ENCODE assay signal across 9 mouse cellular contexts in genomic region chr10:81302288-81302687, GRCm38 (mm10). TPM values are rescaled to one million over a fixed set of nuclear protein-coding genes. Genes with fewer than 3 reads are reported as not detected.
A peak's percentile ranks its signal among the peaks of the same experiment; 100 is the strongest.
DNase-seq lines count a peak whose midpoint lies in the region; ATAC-seq and TF ChIP-seq lines count a peak whose summit lies in the region.
"Had no signal": no experiment of that assay in that cellular context is flagged by ENCODE, and none has a peak within 500 bp of the region (broad histone marks: within the 10 kb centered on the region; RNA-seq: fewer than 3 reads in every experiment).

No protein-coding gene starts in this region.

- peak overlapping the region; percentile 30 for H3K9ac ChIP-seq in heart, adult 2 months (ENCODE audit: low read depth, low read length)
- 0 out of 2 replicates have a peak overlapping the region, but pooled peaks have one; percentile 0 for H3K9ac ChIP-seq in hindbrain, embryonic 12.5 days

- no peak for TF ChIP-seq CTCF in heart, adult 2 months (IDR thresholded peaks at IDR 0.05)

- TF ChIP-seq POLR2A in heart, adult 2 months (IDR thresholded peaks at IDR 0.05; ENCODE audit: insufficient read depth, low read depth, low read length) = no peak
- TF ChIP-seq POLR2A in myocyte (IDR thresholded peaks at IDR 0.05; ENCODE audit: insufficient read length, low read depth) = no peak

- H3K4me2 ChIP-seq in hindbrain, embryonic 12.5 days (replicated peaks) = no peak overlapping the region
- H3K4me2 ChIP-seq in myocyte (ENCODE audit: low read depth) = peak overlapping the region; percentile 22

- H3K36me3 ChIP-seq in heart, adult 2 months (ENCODE audit: control insufficient read depth, insufficient read depth, low read length) = no peaks in the 10 kb centered on the region
- peaks cover 66% of the 10 kb centered on the region for H3K36me3 ChIP-seq in megakaryocyte, embryonic 14.5 days (replicated peaks; ENCODE audit: low read length)
- H3K36me3 ChIP-seq in hindbrain, embryonic 12.5 days = peaks cover 23% of the 10 kb centered on the region
- no peaks in the 10 kb centered on the region for H3K36me3 ChIP-seq in myocyte (ENCODE audit: control insufficient read depth, insufficient read depth)

- H3K4me3 ChIP-seq in heart, adult 2 months = peak overlapping the region; percentile 23
- H3K4me3 ChIP-seq in megakaryocyte, embryonic 14.5 days (replicated peaks) = peak overlapping the region; percentile 93
- no peak overlapping the region for H3K4me3 ChIP-seq in hindbrain, embryonic 12.5 days
- no peak overlapping the region for H3K4me3 ChIP-seq in myocyte

- ATAC-seq in megakaryocyte, adult 5-6 weeks (ENCODE audit: poor library complexity, severe bottlenecking) = no peak
- ATAC-seq in hindbrain, embryonic 12.5 days (ENCODE audit: low FRiP score) = no peak

- H3K27me3 ChIP-seq in heart, adult 2 months (ENCODE audit: control insufficient read depth, insufficient read depth, low read length) = no peaks in the 10 kb centered on the region
- no peaks in the 10 kb centered on the region for H3K27me3 ChIP-seq in megakaryocyte, embryonic 14.5 days (replicated peaks)
- H3K27me3 ChIP-seq in hindbrain, embryonic 12.5 days = no peaks in the 10 kb centered on the region
- no peaks in the 10 kb centered on the region for H3K27me3 ChIP-seq in myocyte (ENCODE audit: control insufficient read depth, insufficient read depth, insufficient read length)

- no peaks in the 10 kb centered on the region for H3K9me3 ChIP-seq in megakaryocyte, embryonic 14.5 days
- no peaks in the 10 kb centered on the region for H3K9me3 ChIP-seq in hindbrain, embryonic 12.5 days (replicated peaks)

- no peak for TF ChIP-seq EP300 in heart, adult 2 months (IDR thresholded peaks at IDR 0.05; ENCODE audit: insufficient read depth, low read depth, low read length)

- peak overlapping the region; percentile 60 for H3K27ac ChIP-seq in heart, adult 2 months
- H3K27ac ChIP-seq in hindbrain, embryonic 12.5 days = no peak overlapping the region

- WGBS in heart, adult 2 months = 34% methylated on average over 4 of the region's 4 CpGs
- 59% methylated on average over 4 of the region's 4 CpGs for WGBS in hindbrain, embryonic 12.5 days

- no peak for DNase-seq in heart, adult 2 months
- no peak for DNase-seq in heart, postnatal 10 days
- no peak for DNase-seq in layer of hippocampus, adult 11-12 months (ENCODE audit: low spot score)
- no peak for DNase-seq in left cerebral cortex, adult 8-10 months (ENCODE audit: low spot score in 2 of 2)
- DNase-seq: adrenal gland, adult 8-10 months had no signal

- intact Hi-C loops in heart, adult 2 months (cut with DNase I) = no loop called here
- intact Hi-C loops in heart, postnatal 10 days (cut with DNase I) = no loop called here

- H3K79me2 ChIP-seq in heart, adult 2 months (replicated peaks; ENCODE audit: control insufficient read depth, insufficient read depth, low read length) = peaks cover 9% of the 10 kb centered on the region
- peaks cover 26% of the 10 kb centered on the region for H3K79me2 ChIP-seq in myocyte (ENCODE audit: control insufficient read depth, insufficient read depth)

- peaks cover 52% of the 10 kb centered on the region for H3K4me1 ChIP-seq in heart, adult 2 months (ENCODE audit: control insufficient read depth, insufficient read depth, low read length)
- H3K4me1 ChIP-seq in megakaryocyte, embryonic 14.5 days = peaks cover 96% of the 10 kb centered on the region
- H3K4me1 ChIP-seq in hindbrain, embryonic 12.5 days = peaks cover 37% of the 10 kb centered on the region

- no peak overlapping the region for H3ac ChIP-seq in myocyte (ENCODE audit: control insufficient read depth, insufficient read length)

TF ChIP-seq in myocyte, 11 proteins besides CTCF, POLR2A, EP300 and RAD21:
- TF ChIP-seq CEBPB (IDR thresholded peaks at IDR 0.05; ENCODE audit: insufficient read depth, poor library complexity, severe bottlenecking) (no peak), TCF12 (IDR thresholded peaks at IDR 0.05; ENCODE audit: insufficient read depth, poor library complexity, severe bottlenecking) (no peak), MYOD1 (IDR thresholded peaks at IDR 0.05; ENCODE audit: control insufficient read depth in 1 of 3, insufficient read length in 2 of 3, low read depth in 2 of 3) (no peak), E2F4 (IDR thresholded peaks at IDR 0.05; ENCODE audit: insufficient read depth) (no peak), TCF3 (IDR thresholded peaks at IDR 0.05; ENCODE audit: insufficient read length, low read depth) (no peak), MYOG (IDR thresholded peaks at IDR 0.05; ENCODE audit: control insufficient read depth in 1 of 3, insufficient read depth in 1 of 3, insufficient read length in 2 of 3, low read depth in 2 of 3) (no peak)

RNA-seq across cellular contexts. Expression of gene Pip5k1c, which starts 9.5 kb away (rescaled TPM):
- total RNA-seq in heart, adult 2 months (2021) = 10 to 100 TPM; 27.0 to 28.0 TPM
- 37.5 and 44.2 TPM in 2 replicates for polyA plus RNA-seq in heart, adult 2 months (2012; rRNA removed)
- 10 to 100 TPM; 43.2 to 46.4 TPM for total RNA-seq in heart, postnatal 10 days (2021)
- polyA plus RNA-seq in megakaryocyte, embryonic 14.5 days (2012; ENCODE audit: insufficient read depth, low replicate concordance) = 124 and 136 TPM in 2 replicates
- total RNA-seq in megakaryocyte, adult 5-6 weeks (2015) = 28.0 and 31.7 TPM in 2 replicates
- total RNA-seq in megakaryocyte, adult 5-6 weeks (2017) = 40.4 and 46.1 TPM in 2 replicates
- polyA plus RNA-seq in hindbrain, embryonic 12.5 days (2016; fragmentation: Nextera tagmentation; extraction: Ambion mirVana) = 97.3 and 103 TPM in 2 replicates
- polyA plus RNA-seq in myocyte (2012; fragmentation: generic; extraction: Trizol) = 23.3 TPM
- total RNA-seq in left cerebral cortex, adult 8-10 months (2022) = 100 to 1,000 TPM; 355 to 367 (median 361) TPM

RNA-seq across cellular contexts. Expression of gene Tjp3, which starts 10.9 kb away (rescaled TPM):
- not detected for total RNA-seq in heart, adult 2 months (2021)
- 0.12 and 0.78 TPM in 2 replicates for polyA plus RNA-seq in heart, adult 2 months (2012; rRNA removed)
- under 1 TPM; 0.14 to 0.37 TPM for total RNA-seq in heart, postnatal 10 days (2021)
- 4.6 and 5.5 TPM in 2 replicates for polyA plus RNA-seq in megakaryocyte, embryonic 14.5 days (2012; ENCODE audit: insufficient read depth, low replicate concordance)
- 3.4 and 3.7 TPM in 2 replicates for total RNA-seq in megakaryocyte, adult 5-6 weeks (2015)
- 5.0 and 6.5 TPM in 2 replicates for total RNA-seq in megakaryocyte, adult 5-6 weeks (2017)
- 5.4 and 6.8 TPM in 2 replicates for polyA plus RNA-seq in hindbrain, embryonic 12.5 days (2016; fragmentation: Nextera tagmentation; extraction: Ambion mirVana)
- polyA plus RNA-seq in myocyte (2012; fragmentation: generic; extraction: Trizol) = 0.17 TPM
- under 1 TPM in 3 of 4 experiments, not detected in 1; 0.23 to 1.00 (median 0.27) TPM for total RNA-seq in left cerebral cortex, adult 8-10 months (2022)

RNA-seq across cellular contexts. Expression of gene Cactin, which starts 18.6 kb away (rescaled TPM):
- 10 to 100 TPM; 16.1 to 18.0 TPM for total RNA-seq in heart, adult 2 months (2021)
- 15.4 and 18.0 TPM in 2 replicates for polyA plus RNA-seq in heart, adult 2 months (2012; rRNA removed)
- 10 to 100 TPM; 21.0 to 23.6 TPM for total RNA-seq in heart, postnatal 10 days (2021)
- 76.5 and 78.5 TPM in 2 replicates for polyA plus RNA-seq in megakaryocyte, embryonic 14.5 days (2012; ENCODE audit: insufficient read depth, low replicate concordance)
- total RNA-seq in megakaryocyte, adult 5-6 weeks (2015) = 4.5 and 7.4 TPM in 2 replicates
- 16.2 and 20.6 TPM in 2 replicates for total RNA-seq in megakaryocyte, adult 5-6 weeks (2017)
- polyA plus RNA-seq in hindbrain, embryonic 12.5 days (2016; fragmentation: Nextera tagmentation; extraction: Ambion mirVana) = 53.3 and 54.5 TPM in 2 replicates
- polyA plus RNA-seq in myocyte (2012; fragmentation: generic; extraction: Trizol) = 31.3 TPM
- 10 to 100 TPM; 27.7 to 30.9 (median 29.2) TPM for total RNA-seq in left cerebral cortex, adult 8-10 months (2022)

RNA-seq across cellular contexts. Expression of gene Tbxa2r, which starts 26.2 kb away (rescaled TPM):
- total RNA-seq in heart, adult 2 months (2021) = 1 to 10 TPM; 3.8 to 4.1 TPM
- polyA plus RNA-seq in heart, adult 2 months (2012; rRNA removed) = 7.1 and 8.7 TPM in 2 replicates
- total RNA-seq in heart, postnatal 10 days (2021) = 1 to 10 TPM; 7.7 to 8.5 TPM
- polyA plus RNA-seq in megakaryocyte, embryonic 14.5 days (2012; ENCODE audit: insufficient read depth, low replicate concordance) = 87.5 and 153 TPM in 2 replicates
- 0.34 and 0.85 TPM in 2 replicates for total RNA-seq in megakaryocyte, adult 5-6 weeks (2015)
- total RNA-seq in megakaryocyte, adult 5-6 weeks (2017) = 0.07 and 0.28 TPM in 2 replicates
- 2.7 and 3.1 TPM in 2 replicates for polyA plus RNA-seq in hindbrain, embryonic 12.5 days (2016; fragmentation: Nextera tagmentation; extraction: Ambion mirVana)
- polyA plus RNA-seq in myocyte (2012; fragmentation: generic; extraction: Trizol) = 0.16 TPM
- 1 to 10 TPM in 2 of 4 experiments, under 1 TPM in 2; 0.63 to 1.3 (median 0.93) TPM for total RNA-seq in left cerebral cortex, adult 8-10 months (2022)

RNA-seq across cellular contexts. Expression of gene Apba3, which starts 35.5 kb away (rescaled TPM):
- total RNA-seq in heart, adult 2 months (2021) = 100 to 1,000 TPM; 111 to 123 TPM
- polyA plus RNA-seq in heart, adult 2 months (2012; rRNA removed) = 151 TPM in 2 replicates
- 10 to 100 TPM; 66.5 to 68.3 TPM for total RNA-seq in heart, postnatal 10 days (2021)
- polyA plus RNA-seq in megakaryocyte, embryonic 14.5 days (2012; ENCODE audit: insufficient read depth, low replicate concordance) = 93.1 and 154 TPM in 2 replicates
- total RNA-seq in megakaryocyte, adult 5-6 weeks (2015) = 16.4 and 20.2 TPM in 2 replicates
- 11.5 and 15.0 TPM in 2 replicates for total RNA-seq in megakaryocyte, adult 5-6 weeks (2017)
- polyA plus RNA-seq in hindbrain, embryonic 12.5 days (2016; fragmentation: Nextera tagmentation; extraction: Ambion mirVana) = 36.9 and 38.1 TPM in 2 replicates
- 166 TPM for polyA plus RNA-seq in myocyte (2012; fragmentation: generic; extraction: Trizol)
- 10 to 100 TPM; 24.3 to 38.6 (median 27.6) TPM for total RNA-seq in left cerebral cortex, adult 8-10 months (2022)

Comparison
In these comparisons a context has a peak if more than half of its experiments do, and no peak if none do; other contexts are left out.
1. H3K4me3 ChIP-seq: peak in heart, adult 2 months (single experiment) and megakaryocyte, embryonic 14.5 days (single experiment); none in hindbrain, embryonic 12.5 days (single experiment) and myocyte (single experiment).
2. RNA of gene Pip5k1c, which starts 9.5 kb away (total RNA-seq): 355 to 367 TPM in left cerebral cortex, adult 8-10 months; 43.2 to 46.4 TPM in heart, postnatal 10 days, 28.0 to 46.1 TPM in megakaryocyte, adult 5-6 weeks and 27.0 to 28.0 TPM in heart, adult 2 months; every median in the first group is over 4 times any median in the second.